Mouse (Mus musculus): ENCODE data around the gene Txnrd2. TPM values are rescaled to one million over a fixed set of nuclear protein-coding genes. Genes with fewer than 3 reads are reported as not detected.

Txnrd2 gene
- polyA plus RNA-seq, 2 experiments from 2014 or later, result 16.2 to 21.6 TPM

GRCm38 (mm10) chr16:18455407-18455806 is 29.2 kb downstream of the Txnrd2 start:
- no peak for ATAC-seq

- no peak for ATAC-seq
Observed at GRCm38 (mm10) chr16:18458661-18459060, 32.5 kb downstream of the Txnrd2 start.

DNA sequence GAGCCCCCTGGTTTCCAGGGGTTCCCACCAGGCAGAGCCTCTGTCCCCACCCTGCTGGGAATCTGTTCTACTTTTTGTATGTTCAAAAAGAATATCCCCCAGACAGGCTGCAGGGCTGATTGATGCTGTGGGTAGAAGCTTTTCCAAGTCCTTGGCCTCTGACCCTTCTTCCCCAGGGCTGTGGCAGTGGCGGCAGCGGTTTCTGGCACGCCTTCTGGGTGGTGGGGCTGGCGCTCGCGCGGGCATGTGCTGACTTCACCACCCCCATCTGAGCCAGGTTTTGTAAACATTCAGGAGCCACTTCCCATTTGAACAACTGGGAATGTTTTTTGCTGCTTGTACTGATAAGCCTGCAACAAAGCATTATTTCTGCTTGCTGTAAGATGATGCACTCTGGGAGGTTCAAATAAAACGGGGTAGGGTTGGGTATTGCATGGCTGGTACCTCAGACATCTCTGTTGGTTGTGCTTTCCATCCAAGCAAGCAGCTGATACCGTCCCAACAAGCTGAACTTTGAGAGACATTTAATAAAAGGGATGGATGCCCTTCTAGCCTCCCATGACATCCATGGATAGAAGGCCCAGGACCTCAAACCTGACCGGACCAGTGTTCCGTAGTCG is 33.3 kb downstream of the Txnrd2 start:
- peak; percentile 21 for ATAC-seq

DNA sequence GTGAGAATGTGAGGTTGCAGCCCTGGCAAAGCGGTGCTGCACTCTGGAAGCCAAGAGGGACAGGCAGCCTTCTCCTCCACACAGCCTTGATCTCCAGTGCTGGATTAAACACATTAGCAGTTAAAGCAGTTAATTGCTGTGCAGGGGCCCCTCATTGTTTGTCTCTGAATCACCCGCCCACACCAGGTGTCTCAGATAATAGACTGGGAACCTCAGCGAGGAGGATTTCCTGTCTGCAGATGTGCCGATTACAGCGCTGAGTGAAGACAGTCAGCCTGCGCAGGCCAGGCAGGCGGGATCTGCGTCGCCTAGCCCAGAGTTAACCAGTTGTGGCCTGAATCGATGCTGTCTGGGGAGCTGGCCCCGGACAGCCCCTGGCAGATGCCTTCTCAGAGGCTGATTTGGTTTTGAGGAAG is 33.8 kb downstream of the Txnrd2 start:
- peak; percentile 97 for ATAC-seq

GRCm38 (mm10) chr16:18460826-18461225 is 34.6 kb downstream of the Txnrd2 start:
- ATAC-seq, result no peak

DNA sequence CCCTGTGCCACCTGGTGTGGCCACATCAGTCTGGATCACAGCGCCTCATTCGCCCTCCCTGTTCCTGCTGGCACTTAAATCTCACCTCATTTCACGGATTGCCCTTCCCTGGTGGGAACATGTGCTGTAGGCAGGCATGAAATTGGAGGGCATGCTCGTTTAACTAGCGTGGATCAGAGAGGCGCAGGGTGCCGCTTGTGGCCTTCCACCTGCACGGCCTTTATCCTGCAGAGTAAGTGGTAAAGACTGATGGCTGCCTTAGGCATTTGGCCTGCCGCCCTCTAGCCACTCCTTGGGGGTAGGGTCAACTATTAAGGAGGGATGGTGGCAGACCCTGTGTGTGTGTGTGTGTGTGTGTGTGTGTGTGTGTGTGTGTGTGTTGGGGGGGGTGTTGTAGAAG is 35.8 kb downstream of the Txnrd2 start:
- ATAC-seq, result no peak

GRCm38 (mm10) chr16:18462598-18462997 is 36.4 kb downstream of the Txnrd2 start:
- ATAC-seq, result no peak

GRCm38 (mm10) chr16:18464271-18464670 is 38.1 kb downstream of the Txnrd2 start:
- ATAC-seq, result no peak

DNA sequence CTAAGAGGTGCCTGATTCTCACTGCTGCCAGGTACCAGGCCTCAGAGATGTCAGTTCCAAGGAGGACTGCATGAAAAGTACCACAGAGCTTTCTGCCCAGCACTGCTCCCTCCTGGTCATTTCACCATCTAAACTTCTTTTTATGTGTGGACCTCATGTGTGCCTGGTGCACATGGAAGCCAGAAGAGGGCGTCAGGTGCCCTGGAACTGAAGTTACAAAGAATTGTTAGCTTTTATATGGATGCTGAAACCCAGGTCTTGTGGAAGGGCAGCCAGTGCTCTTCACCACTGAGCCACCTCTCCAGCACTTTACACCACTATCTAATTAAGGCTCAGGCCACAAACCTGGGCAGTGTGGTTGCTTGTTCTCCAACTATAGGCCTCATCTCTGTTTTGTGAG is 44.6 kb downstream of the Txnrd2 start:
- no peak for ATAC-seq

DNA sequence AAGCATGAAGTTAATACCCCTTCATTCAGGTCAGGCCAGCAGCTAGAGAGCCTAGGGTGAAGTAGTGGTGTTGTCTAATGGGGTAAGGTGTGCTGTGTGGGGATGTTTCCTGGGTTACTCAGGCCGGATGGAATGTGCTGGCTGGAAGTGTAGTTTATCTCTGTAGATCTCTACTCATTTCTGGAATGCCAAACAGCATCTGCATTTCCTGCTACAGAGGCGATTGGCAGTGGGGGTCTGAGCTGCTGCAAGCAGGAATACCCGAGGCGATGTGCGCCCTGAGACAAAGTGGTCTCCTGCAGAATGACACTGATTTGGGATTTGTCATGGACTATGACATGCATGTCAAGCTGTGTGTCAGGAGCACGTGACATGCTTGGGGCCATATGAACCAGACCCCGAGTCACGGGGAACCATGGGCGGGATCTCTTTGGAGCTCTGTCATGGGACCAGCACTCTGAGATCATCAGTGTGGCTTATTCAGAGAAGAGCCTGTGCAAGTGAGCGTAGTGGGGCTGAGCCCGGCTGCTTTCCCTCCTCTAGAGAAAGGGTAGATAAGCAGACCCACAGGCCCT is 45.3 kb downstream of the Txnrd2 start:
- ATAC-seq, result no peak

- ATAC-seq, result no peak
Observed at GRCm38 (mm10) chr16:18471976-18472375, 45.8 kb downstream of the Txnrd2 start.

DNA sequence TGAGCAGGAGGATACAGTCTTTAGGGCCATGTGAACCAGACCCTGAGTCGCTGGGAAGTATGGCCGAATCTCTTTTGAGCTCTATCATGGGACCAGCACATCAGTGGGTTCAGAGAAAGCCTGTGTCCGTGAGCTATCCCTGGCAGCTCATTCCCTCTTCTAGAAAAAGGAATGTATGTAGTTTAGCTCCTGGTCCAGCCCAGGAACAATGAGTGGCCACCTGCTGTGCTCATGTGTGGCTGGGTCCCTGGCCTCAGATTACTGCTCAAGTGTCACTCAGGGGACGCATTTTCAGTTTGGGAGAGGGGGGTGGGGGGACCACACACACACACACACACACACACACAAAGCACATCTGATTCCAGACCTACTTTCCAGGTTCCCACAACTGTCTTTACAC is 46.2 kb downstream of the Txnrd2 start:
- no peak for ATAC-seq

DNA sequence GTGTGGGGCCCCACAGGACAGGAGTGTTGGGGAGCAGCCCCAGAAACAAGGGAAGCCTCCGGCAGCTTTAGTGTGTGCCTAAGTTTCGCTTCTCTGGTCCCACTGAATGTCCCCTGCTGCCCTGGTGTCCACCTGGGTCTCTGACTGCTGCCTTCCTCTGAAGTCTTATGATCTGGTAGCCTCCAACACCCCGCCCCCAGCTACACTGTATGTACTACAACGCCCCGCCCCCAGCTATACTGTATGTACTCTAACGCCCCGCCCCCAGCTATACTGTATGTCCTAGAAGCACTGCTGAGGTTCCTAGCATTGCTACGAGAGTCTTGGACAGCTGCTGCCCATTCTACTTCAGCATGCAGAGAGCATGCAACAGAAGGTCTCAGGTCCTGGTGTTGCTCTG is 46.8 kb downstream of the Txnrd2 start:
- no peak for ATAC-seq

GRCm38 (mm10) chr16:18474021-18474420 is 47.8 kb downstream of the Txnrd2 start:
- ATAC-seq, result no peak

- no peak for ATAC-seq
Observed at GRCm38 (mm10) chr16:18477996-18478395, 51.8 kb downstream of the Txnrd2 start.

GRCm38 (mm10) chr16:18479667-18480066 is 53.5 kb downstream of the Txnrd2 start:
- ATAC-seq, result no peak

DNA sequence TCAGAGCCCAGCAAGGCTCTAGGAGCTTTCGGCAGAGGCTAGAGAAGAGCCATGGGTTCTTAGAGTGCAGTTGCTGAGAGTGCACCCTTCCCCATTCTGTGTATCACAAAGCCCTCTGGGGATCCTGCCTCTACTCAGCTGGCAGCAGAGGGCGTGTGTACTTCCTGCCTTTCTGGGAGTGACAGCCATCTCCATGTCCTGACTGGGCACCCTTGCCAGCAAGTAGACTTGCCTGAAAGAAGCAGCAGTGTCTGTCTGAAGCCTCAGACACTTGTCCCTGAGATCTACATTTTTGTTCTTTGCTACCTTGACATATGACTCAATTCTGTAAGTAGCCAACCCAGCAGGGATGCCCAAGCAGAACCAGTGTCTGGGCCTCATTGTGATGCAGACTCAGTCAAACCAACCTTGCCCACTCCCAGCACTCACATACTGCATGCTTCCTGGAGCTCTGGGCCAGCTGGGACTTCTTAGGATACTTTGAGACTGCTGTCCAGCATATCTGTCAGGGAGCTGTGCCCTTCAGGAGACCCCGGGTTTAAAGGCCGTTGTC is 54.8 kb downstream of the Txnrd2 start:
- ATAC-seq, result no peak

DNA sequence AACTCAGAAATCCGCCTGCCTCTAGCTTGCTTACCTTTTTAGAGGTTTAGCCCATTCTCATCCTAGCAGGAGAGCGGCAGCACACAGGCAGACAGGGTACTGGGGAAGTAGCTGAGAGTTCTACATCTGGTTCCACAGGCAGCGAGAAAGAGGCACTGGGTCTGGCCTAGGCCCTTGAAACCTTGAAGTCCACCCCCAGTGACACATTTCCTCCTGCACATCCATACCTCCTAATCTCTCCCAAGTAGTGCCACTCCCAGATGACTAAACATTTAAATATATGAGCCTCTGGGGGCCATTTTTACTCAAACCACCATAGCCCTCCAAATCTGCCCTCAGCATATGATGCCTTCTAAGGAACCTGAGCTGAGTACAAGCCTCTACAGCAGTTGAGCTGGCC is 56.2 kb downstream of the Txnrd2 start:
- no peak for ATAC-seq

DNA sequence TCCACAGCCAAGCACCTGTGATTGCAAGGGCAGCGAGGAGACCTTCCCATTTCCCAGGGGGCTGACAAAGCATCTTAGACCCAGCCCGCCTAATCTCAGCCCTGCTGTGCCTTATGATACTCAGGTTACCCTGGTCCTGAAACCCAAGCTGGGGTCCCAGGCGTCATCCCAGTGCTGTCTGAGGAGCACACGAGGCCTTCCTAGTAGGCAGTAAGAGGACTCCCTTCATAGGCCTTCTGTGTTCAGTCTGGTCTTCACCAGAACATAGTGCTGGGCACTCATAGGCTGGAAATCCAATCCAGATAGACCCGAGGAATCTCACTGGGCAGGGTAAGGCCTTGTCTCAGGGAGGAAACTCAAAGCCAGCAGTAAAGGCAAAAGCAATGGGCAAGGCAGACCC is 57.7 kb downstream of the Txnrd2 start:
- no peak for ATAC-seq

GRCm38 (mm10) chr16:18484386-18484785 is 58.2 kb downstream of the Txnrd2 start:
- ATAC-seq, result no peak

- ATAC-seq, result no peak
Observed at GRCm38 (mm10) chr16:18484794-18485435, 58.7 kb downstream of the Txnrd2 start.

DNA sequence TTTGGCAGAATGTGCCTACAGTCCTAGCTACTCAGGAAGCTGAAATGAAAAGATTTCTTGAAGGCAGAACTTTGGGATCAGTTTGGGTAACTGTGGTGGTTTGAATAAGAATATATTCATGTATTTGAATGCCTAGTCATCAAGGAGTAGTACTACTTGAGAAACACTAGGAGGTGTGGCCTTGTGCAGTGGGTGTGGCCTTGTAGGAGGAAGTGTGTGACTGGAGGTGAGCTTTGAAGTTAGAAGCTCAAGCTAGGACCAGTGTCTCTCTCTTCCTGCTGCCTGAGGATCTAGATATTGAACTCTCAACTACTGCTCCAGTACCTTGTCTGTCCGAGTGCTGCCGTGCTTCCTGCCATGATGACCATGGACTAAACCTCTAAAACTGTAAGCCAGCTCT is 59.9 kb downstream of the Txnrd2 start:
- no peak for ATAC-seq

DNA sequence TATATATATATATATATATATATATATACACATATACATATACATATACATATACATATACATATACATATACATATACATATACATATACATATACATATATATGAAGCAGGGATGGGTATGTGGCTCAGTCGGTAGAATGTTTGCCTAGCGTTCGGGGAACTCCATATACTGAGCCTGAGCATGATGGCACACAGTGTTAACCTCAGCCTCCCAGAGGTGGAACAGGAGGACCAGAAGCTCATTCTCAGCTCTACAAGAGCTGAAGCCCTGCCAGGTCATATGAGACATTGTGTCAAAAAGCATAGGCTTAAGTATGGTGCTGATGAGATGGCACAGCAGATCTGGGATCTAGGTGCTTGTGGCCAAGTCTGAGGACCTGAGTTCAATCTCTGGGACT is 64.1 kb downstream of the Txnrd2 start:
- no peak for ATAC-seq

DNA sequence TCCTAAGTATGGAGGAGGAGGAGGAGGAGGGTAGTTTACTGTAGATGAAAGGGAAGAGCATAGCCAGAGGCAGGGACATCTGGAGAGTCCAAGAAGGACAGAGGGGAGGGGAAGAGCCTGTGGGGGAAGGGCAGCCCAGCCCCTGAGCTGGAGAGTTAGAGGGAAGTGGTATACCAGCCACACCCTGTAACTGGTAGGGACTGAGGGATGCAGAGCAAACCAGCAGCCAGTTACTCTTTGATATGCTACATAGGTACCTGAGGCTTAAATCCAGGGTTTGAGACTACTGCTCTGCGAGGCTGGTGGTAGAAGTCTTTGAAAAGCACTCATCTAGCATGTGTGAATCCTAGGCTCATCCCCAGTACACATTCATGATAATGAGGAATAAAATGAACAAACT is 64.7 kb downstream of the Txnrd2 start:
- no peak for ATAC-seq

Data from activated CD4-positive, CD25-positive, alpha-beta regulatory T cell, adult 4 months (primary cell).